32 mouse cellular contexts compared by ENCODE assay signal in the genomic region with DNA sequence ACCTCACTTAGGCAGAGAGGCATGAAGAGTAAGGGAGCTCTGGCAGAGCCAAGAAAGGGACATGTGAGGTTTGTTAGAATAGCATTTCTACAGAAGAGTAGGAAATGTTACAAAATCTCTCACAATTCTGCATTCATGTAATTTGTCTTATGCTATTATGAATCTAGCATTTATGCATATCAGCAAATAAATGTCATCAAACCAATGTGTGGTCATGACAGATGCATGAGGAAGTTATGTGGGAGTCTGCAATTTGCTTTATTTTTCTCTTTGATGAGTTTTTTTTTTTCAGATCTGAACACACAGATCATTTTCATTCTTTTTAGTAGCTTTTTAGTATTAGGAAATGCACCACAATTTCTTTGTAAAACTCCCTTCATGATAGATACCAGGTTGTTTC.
"Had no signal": no experiment of that assay in that cellular context is flagged by ENCODE, and none has a peak within 500 bp of the region (broad histone marks: within the 10 kb centered on the region; RNA-seq: fewer than 3 reads in every experiment).

No protein-coding gene starts in this region.

- DNase-seq: left cerebral cortex, postnatal 4 days; liver; liver, embryonic 13.5 days; liver, postnatal 0 days; lung, adult 18-20 months; lung, adult 2 months; lung, embryonic 14.5 days; lung, postnatal 10 days; lung, postnatal 14 days; lung, postnatal 36 days; lung, postnatal 4 days; midbrain, embryonic 14.5 days had no signal

- H3K9me3 ChIP-seq: limb, embryonic 10.5 days; limb, embryonic 12.5 days; limb, embryonic 13.5 days; limb, embryonic 15.5 days; liver, embryonic 12.5 days; liver, embryonic 13.5 days; liver, embryonic 15.5 days; lung, embryonic 15.5 days; megakaryocyte, embryonic 14.5 days; midbrain, embryonic 10.5 days; midbrain, embryonic 12.5 days; midbrain, embryonic 13.5 days; midbrain, embryonic 15.5 days; neural tube, embryonic 12.5 days had no signal

- H3K27me3 ChIP-seq: limb, embryonic 12.5 days; limb, embryonic 13.5 days; limb, embryonic 15.5 days; liver, embryonic 12.5 days; liver, embryonic 13.5 days; liver, embryonic 15.5 days; lung, embryonic 15.5 days; megakaryocyte, embryonic 14.5 days; midbrain, embryonic 12.5 days; midbrain, embryonic 13.5 days; midbrain, embryonic 15.5 days; neural tube, embryonic 12.5 days had no signal

- H3K4me3 ChIP-seq: limb, embryonic 10.5 days; limb, embryonic 12.5 days; limb, embryonic 13.5 days; limb, embryonic 15.5 days; liver, embryonic 12.5 days; liver, embryonic 13.5 days; liver, embryonic 15.5 days; lung, embryonic 15.5 days; megakaryocyte, embryonic 14.5 days; midbrain, embryonic 10.5 days; midbrain, embryonic 12.5 days; midbrain, embryonic 13.5 days; midbrain, embryonic 15.5 days; myocyte; neural tube, embryonic 12.5 days had no signal

- H3K36me3 ChIP-seq: limb, embryonic 10.5 days; limb, embryonic 12.5 days; limb, embryonic 13.5 days; limb, embryonic 15.5 days; liver, embryonic 12.5 days; liver, embryonic 13.5 days; liver, embryonic 15.5 days; lung, embryonic 15.5 days; midbrain, embryonic 10.5 days; midbrain, embryonic 12.5 days; midbrain, embryonic 13.5 days; midbrain, embryonic 15.5 days; neural tube, embryonic 12.5 days had no signal

- H3K4me1 ChIP-seq: limb, embryonic 10.5 days; limb, embryonic 12.5 days; limb, embryonic 13.5 days; limb, embryonic 15.5 days; liver, embryonic 12.5 days; liver, embryonic 13.5 days; liver, embryonic 15.5 days; lung, embryonic 15.5 days; megakaryocyte, embryonic 14.5 days; midbrain, embryonic 10.5 days; midbrain, embryonic 12.5 days; midbrain, embryonic 13.5 days; midbrain, embryonic 15.5 days; neural tube, embryonic 12.5 days had no signal

- ATAC-seq: liver, embryonic 12.5 days; liver, postnatal 0 days; lung, postnatal 0 days; midbrain, embryonic 13.5 days; midbrain, embryonic 15.5 days; midbrain, embryonic 16.5 days had no signal

- H3K9ac ChIP-seq: limb, embryonic 12.5 days; limb, embryonic 13.5 days; limb, embryonic 15.5 days; liver, embryonic 12.5 days; liver, embryonic 13.5 days; liver, embryonic 14.5 days; liver, embryonic 15.5 days; liver, postnatal 0 days; lung, embryonic 14.5 days; lung, embryonic 15.5 days; midbrain, embryonic 12.5 days; midbrain, embryonic 13.5 days; midbrain, embryonic 15.5 days; neural tube, embryonic 12.5 days had no signal

- H3K4me2 ChIP-seq: limb, embryonic 12.5 days; limb, embryonic 13.5 days; limb, embryonic 15.5 days; liver, embryonic 11.5 days; liver, embryonic 12.5 days; liver, embryonic 13.5 days; liver, embryonic 15.5 days; lung, embryonic 14.5 days; lung, embryonic 15.5 days; midbrain, embryonic 11.5 days; midbrain, embryonic 12.5 days; midbrain, embryonic 13.5 days; midbrain, embryonic 15.5 days; neural tube, embryonic 12.5 days had no signal

- H3K27ac ChIP-seq: limb, embryonic 10.5 days; limb, embryonic 12.5 days; limb, embryonic 13.5 days; limb, embryonic 15.5 days; liver, embryonic 12.5 days; liver, embryonic 13.5 days; liver, embryonic 14.5 days; liver, embryonic 15.5 days; lung, embryonic 15.5 days; macrophage; midbrain, embryonic 10.5 days; midbrain, embryonic 12.5 days; midbrain, embryonic 13.5 days; midbrain, embryonic 15.5 days; neural tube, embryonic 12.5 days had no signal
